Mouse (Mus musculus) hindbrain, embryonic 10.5 days (tissue): ENCODE measurements around the gene Slc7a4. TPM values are rescaled to one million over a fixed set of nuclear protein-coding genes. Genes with fewer than 3 reads are reported as not detected.
A peak's percentile ranks its signal among the peaks of the same experiment; 100 is the strongest.

Source experiments
- DNase-seq: peaks from one replicate; pipeline ENCODE4 v3.0.0-alpha.2; 2017; ENCODE audit warnings: low spot score
- H3K27ac ChIP-seq: fragments of 300-500 bp; sonication (generic); 2 replicates; pipeline ENCODE4 v1.5.1; 2016; ENCODE audit warnings: mild to moderate bottlenecking, moderate library complexity
- H3K27me3 ChIP-seq: fragments of 300-500 bp; sonication (generic); 2 replicates; pipeline ENCODE4 v1.6.1; 2016; ENCODE audit warnings: mild to moderate bottlenecking; ENCODE audit not compliant: poor library complexity, insufficient read depth, severe bottlenecking
- H3K36me3 ChIP-seq: fragments of 300-500 bp; sonication (generic); 2 replicates; pipeline ENCODE4 v1.6.1; 2016; ENCODE audit warnings: mild to moderate bottlenecking, moderate library complexity
- H3K4me1 ChIP-seq: fragments of 300-500 bp; sonication (generic); replicated peaks from 2 replicates; pipeline ENCODE4 v1.6.1; 2016; ENCODE audit warnings: mild to moderate bottlenecking
- H3K4me3 ChIP-seq: fragments of 300-500 bp; sonication (generic); 2 replicates; pipeline ENCODE4 v1.5.1; 2016; ENCODE audit warnings: mild to moderate bottlenecking, moderate library complexity
- H3K9me3 ChIP-seq: fragments of 300-500 bp; sonication (generic); 2 replicates; pipeline ENCODE4 v1.6.1; 2016; ENCODE audit warnings: mild to moderate bottlenecking, moderate library complexity
- WGBS: fragments of 180-500 bp; shearing (Covaris S2); methylation state at CpG from one replicate; pipeline ENCODE4 v1.1.7; 2016; 5-methylcytosine and 5-hydroxymethylcytosine counted together
- polyA plus RNA-seq: library from polyadenylated mRNA; unstranded; fragments of >200 nt; fragmentation: Nextera tagmentation; extraction: Ambion mirVana; gene quantifications from 2 replicates; pipeline ENCODE4 v1.2.1, GENCODE M21; 2016

Gene Slc7a4
- polyA plus RNA-seq, 1 experiment from 2014 or later: 3.1 TPM

DNA sequence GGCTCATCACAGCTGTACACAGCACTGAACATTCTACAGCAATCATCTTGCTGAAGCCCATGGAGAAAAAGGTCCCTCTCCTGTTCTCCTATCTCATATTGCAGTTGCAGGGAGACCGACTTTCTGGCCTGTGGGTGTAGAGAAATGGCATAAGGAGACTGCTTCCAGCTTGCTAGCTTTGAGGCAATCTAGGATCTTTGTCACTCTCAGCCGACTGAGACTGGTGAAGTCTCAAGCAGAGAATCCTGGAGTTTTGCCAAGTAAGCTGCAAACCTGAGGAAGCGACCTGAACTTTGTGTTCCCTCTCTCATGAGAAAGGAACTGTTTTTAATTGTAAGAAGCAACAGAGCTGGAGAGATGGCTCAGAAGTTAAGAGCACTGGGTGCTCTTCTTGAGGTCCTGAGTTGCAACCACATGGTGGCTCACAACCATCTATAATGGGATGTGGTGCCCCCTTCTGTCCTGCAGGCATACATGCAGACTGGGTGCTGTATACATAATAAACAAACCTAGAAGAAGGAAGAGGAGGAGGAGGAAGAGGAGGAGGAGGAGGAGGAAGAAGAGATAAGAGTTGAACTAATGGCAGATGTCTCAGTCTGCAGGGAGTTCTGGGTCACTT, 18.0 kb upstream of the Slc7a4 start:
- Histone ChIP-seq H3K4me3 (no peak overlapping the region), H3K36me3 (no peaks in the 10 kb centered on the region), H3K27me3 (no peaks in the 10 kb centered on the region), H3K4me1 (no peaks in the 10 kb centered on the region; the same call in 1 of the 2 replicates), H3K9me3 (no peaks in the 10 kb centered on the region), H3K27ac (no peak overlapping the region)
- WGBS: 68% methylated on average over 3 of the region's 3 CpGs
- DNase-seq: no peak

DNA sequence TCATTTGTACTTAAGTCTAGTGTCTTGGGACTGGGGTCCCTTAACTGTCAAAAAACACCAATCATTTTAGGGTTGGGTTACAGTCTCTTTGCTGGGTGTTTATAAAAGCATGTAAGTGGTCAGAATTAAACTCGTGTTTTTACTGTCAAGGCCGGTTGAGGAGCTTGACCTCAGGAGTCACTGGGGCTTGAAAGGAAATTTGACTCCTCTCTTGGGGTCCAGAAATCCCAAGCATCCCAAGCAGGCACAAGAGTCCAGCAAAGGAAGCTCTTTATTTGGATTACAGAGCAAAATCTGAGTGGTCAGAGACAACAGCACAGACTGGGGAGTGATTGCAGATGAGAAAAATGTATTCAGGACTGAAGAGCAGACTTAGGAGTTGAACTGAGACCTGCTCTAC, 7.7 kb upstream of the Slc7a4 start:
- Histone ChIP-seq H3K36me3 (no peaks in the 10 kb centered on the region), H3K4me3 (no peak overlapping the region), H3K4me1 (no peaks in the 10 kb centered on the region), H3K9me3 (peaks cover 7% of the 10 kb centered on the region), H3K27me3 (no peaks in the 10 kb centered on the region), H3K27ac (no peak overlapping the region)
- 39% methylated on average over 2 of the region's 2 CpGs for WGBS
- peak; percentile 20 for DNase-seq

DNA sequence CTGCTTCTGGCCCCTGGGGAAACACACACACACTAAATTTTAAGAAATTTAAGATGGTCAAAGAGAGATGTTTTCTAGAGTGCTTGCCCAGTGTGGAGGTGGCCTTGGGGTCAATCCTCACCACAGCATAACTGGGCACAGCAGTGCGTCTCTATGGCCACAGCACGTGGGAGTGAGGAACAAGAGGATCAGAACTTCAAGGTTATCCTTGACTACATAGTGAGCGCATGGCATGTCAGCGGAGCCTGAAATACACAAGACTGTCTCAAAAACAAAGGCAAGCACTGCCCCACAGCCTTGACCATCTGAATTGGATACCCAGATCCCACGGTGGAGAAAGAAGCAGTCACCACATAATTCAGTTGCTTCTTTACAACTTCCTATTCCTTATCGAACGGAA, 1.5 kb upstream of the Slc7a4 start:
- no peak overlapping the region for H3K4me3 ChIP-seq
- no peaks in the 10 kb centered on the region for H3K27me3 ChIP-seq
- WGBS: 84% methylated on average over 7 of the region's 7 CpGs
- H3K27ac ChIP-seq: no peak overlapping the region
- H3K4me1 ChIP-seq: no peaks in the 10 kb centered on the region
- DNase-seq: no peak
- peaks cover 7% of the 10 kb centered on the region for H3K9me3 ChIP-seq
- H3K36me3 ChIP-seq: no peaks in the 10 kb centered on the region

DNA sequence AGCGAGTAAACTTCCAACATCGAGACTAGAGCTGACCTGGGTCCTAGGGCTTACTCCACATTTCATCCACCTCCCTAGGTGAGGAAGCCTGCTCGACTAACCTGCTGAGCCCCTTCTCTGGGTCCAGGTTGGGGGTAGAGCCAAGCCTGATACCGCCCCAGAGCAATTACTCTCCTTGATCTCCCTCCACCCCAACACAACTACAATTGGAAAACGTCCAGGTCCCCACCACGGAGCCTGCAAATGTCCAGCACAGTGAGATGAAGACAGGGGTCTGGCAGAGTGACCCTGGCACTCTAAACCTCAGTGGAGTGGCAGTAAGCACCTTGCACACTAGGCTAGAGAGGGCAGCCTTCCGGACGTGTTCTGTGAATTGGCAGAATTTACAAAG, 6.2 kb downstream of the Slc7a4 start:
- Histone ChIP-seq H3K4me3 (peak overlapping the region; percentile 60), H3K36me3 (no peaks in the 10 kb centered on the region), H3K9me3 (no peaks in the 10 kb centered on the region), H3K27ac (peak overlapping the region; percentile 74; the same call in 1 of the 2 replicates), H3K27me3 (peaks cover 51% of the 10 kb centered on the region), H3K4me1 (peaks cover 11% of the 10 kb centered on the region)
- no peak for DNase-seq
- 17% methylated on average over 8 of the region's 8 CpGs for WGBS

DNA sequence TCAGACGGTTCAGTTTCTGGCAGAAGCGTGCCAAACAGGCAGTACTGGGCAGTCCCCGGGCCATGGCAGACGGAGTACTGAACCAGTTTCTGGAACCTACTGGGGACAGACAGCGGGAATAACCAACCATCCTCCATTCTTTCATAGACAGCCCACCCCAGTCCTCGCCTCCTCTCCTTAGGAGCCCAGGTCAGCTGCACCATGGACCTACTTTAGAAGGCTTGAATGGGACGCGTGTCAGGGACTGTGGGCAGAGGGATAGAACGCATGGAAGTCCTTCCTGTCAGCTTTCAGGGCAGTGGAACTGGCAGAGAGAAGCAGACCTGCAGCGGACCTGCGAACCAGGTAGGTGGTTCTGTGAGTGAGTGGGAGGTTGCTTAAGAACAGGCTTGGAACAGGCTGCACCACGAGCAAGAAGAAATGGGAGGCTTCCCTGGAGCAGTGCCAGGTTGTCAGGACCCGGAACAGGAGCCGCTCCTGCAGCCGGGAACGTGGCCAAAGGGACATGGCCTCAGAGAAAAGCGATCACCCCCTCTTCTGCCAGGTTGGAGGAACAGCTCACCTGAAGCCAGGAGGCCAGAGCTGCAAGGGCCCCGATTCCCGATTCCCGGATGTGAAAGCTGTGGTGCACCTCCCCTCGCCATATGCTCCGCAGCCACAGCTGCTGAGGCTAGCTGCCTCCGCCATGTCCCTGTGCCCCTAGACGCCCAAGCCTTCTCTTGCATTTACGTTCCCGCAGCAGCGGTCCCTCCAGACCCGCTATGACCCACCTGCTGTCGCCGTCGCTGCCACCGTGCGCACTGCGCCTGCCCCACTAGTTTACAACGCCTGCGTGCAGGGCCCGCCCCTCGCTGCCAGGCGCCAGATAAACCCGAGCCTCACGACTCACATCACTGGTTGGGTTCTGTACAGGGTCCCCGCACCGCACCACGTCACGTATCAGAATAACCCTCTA, 6.9 kb downstream of the Slc7a4 start:
- H3K27me3 ChIP-seq: peaks cover 51% of the 10 kb centered on the region
- 15% methylated on average over 45 of the region's 45 CpGs for WGBS
- H3K4me1 ChIP-seq: peaks cover 11% of the 10 kb centered on the region
- no peaks in the 10 kb centered on the region for H3K36me3 ChIP-seq
- peak; percentile 31 for DNase-seq
- peak overlapping the region; percentile 74 for H3K27ac ChIP-seq
- H3K4me3 ChIP-seq: peak overlapping the region; percentile 60
- no peaks in the 10 kb centered on the region for H3K9me3 ChIP-seq

DNA sequence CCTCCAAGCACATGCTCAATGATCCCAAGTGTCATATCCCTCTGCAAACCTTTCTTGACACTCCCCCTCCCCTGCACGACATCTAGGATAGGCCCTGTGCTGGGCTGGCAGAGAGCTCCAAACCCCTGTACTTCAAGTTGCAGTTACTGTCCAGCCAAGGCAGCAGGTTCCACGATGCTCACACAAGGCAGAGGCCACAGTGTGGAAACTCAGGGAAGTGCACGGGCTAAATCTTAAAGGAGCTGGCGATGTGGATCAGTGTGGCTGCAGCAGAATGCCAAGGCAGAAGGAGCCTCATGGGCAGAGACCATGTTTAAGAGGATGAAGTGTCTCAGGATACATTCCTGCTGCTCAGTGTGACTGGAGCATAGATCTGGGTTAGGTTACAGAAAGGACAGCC, 16.8 kb downstream of the Slc7a4 start:
- Histone ChIP-seq H3K27ac (no peak overlapping the region), H3K4me1 (peaks cover 17% of the 10 kb centered on the region), H3K27me3 (peaks cover 33% of the 10 kb centered on the region), H3K4me3 (no peak overlapping the region), H3K36me3 (no peaks in the 10 kb centered on the region), H3K9me3 (no peaks in the 10 kb centered on the region)
- DNase-seq: no peak
- 31% methylated on average over 4 of the region's 4 CpGs for WGBS

DNA sequence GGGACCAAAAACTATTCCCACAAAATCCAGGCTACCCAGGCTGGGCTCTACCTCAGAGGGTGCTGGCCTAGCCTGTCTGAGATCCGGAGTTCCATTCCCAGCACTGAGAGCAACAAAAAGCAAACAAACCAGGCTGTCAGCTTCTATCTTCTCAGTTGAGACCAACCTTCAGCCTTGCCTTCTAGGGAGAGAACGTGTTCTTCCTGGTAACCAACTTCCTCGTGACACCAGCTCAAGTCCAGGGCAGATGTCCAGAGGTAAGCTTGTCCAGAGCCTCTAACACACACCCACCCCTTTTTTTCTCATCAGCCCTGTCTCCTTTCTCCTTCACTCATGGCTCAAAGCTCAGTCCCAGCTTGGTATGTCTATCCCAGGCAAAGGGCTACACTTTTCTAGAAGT, 18.2 kb downstream of the Slc7a4 start:
- Histone ChIP-seq H3K9me3 (no peaks in the 10 kb centered on the region), H3K27ac (no peak overlapping the region), H3K36me3 (no peaks in the 10 kb centered on the region), H3K4me1 (peaks cover 31% of the 10 kb centered on the region), H3K4me3 (no peak overlapping the region), H3K27me3 (peaks cover 39% of the 10 kb centered on the region)
- no peak for DNase-seq
- 76% methylated on average over 3 of the region's 3 CpGs for WGBS

DNA sequence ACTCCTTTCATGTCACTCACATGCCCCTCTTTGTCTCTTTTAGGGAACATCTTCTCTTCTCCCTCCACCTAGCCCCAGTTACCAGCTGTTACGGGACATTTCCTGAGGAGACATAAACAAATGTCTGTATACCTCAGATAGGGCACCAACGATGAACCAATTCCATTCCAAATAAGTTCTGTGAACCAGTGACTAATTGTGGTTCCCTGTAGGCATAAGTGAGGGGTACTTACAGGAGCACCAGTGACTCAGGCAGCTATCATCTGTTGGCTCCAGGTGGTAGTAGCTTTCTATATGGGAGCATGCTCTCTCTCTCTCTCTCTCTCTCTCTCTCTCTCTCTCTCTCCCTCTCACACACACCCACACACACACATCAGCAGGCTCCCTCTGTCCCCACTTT, 18.8 kb downstream of the Slc7a4 start:
- no peak overlapping the region for H3K27ac ChIP-seq
- no peak overlapping the region for H3K4me3 ChIP-seq
- 81% methylated on average over 2 of the region's 2 CpGs for WGBS
- no peak for DNase-seq
- no peaks in the 10 kb centered on the region for H3K36me3 ChIP-seq
- H3K9me3 ChIP-seq: no peaks in the 10 kb centered on the region
- peaks cover 44% of the 10 kb centered on the region for H3K27me3 ChIP-seq
- H3K4me1 ChIP-seq: peaks cover 37% of the 10 kb centered on the region

DNA sequence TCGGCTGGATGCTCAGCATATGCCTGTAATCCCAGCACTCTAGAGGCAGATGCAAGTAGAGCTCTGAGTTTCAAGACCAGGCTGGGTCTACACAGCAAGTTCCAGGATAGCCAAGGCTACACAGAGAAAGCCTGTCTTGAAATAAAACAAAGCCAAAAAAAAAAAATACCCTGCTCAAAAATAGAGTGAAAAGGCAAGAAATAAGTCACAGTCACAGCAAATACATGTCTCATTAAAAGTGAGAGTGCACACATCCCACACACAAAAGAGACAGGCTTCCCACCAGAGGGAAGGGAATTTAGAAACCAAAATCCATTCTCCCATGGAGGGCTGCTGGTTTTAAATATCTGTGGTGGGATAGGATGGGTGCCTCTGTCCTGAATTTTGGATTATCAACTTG, 19.4 kb downstream of the Slc7a4 start:
- Histone ChIP-seq H3K9me3 (no peaks in the 10 kb centered on the region), H3K27ac (no peak overlapping the region), H3K4me1 (peaks cover 43% of the 10 kb centered on the region), H3K4me3 (no peak overlapping the region), H3K36me3 (no peaks in the 10 kb centered on the region), H3K27me3 (peaks cover 44% of the 10 kb centered on the region)
- DNase-seq: no peak
- 53% methylated on average over 1 of the region's 1 CpGs for WGBS

DNA sequence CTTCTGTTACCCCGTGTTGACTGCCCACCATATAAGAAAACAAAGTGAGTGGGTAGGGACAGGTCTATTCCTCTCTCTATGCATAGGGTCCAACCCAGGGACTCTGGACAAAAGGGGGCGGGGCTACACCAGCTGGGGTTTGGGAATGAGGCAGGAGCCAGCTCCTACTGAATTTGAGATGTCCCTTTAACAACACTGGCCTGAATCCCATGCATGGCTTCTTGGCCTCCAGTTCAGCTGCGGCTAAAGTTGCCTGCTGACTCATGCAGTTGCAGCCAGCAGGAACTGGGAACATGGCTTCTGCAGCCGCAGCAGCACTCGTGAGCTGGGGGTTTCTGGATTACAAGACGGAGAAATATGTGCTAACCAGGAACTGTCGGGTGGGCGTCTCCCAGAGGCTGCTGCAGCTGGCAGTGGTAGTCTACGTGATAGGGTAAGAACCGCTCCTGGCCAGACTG, 21.2 kb downstream of the Slc7a4 start, which contains the start of gene P2rx6:
Gene P2rx6, plus strand, starts transcription at position 135 of the 458 bp plus-strand sequence.
- 1% methylated on average over 10 of the region's 10 CpGs for WGBS
- H3K36me3 ChIP-seq: no peaks in the 10 kb centered on the region
- H3K9me3 ChIP-seq: no peaks in the 10 kb centered on the region
- H3K4me1 ChIP-seq: peaks cover 51% of the 10 kb centered on the region
- peak; percentile 73 for DNase-seq
- H3K27ac ChIP-seq: peak within 1 kb of the TSS; percentile 73
- peak within 1 kb of the TSS; percentile 48 for H3K4me3 ChIP-seq
- H3K27me3 ChIP-seq: peaks cover 52% of the 10 kb centered on the region

DNA sequence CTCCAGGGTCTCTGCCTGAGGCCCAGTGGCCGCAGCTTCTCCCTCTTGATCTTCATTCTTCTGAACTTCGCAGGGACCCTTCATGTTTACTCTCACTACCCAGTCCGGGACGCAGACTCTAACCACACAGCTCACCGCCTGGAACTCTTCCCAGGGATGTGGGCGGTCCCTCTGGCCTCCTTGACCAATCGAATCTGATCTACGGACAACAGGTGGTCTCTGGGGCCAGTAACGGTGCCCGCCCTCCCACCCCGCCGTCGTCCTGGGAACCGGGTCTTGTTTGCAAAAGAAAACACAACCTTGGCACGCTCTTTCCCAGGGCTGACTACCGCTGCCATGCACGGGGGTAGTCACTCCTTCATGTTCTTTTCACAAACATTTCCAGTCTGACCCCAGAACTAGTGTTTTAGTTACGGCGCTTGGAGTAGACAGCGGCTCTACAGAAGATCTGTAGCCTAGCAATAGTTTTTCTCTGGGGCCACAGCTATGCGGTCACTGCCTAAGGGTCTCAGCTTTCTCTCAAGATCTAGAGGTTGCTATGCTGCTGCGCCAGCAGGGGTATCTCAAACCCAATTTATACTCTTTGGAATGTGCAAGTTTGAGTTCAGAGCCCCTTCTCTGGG, 21.8 kb downstream of the Slc7a4 start, which contains the start of gene Lrrc74b:
Gene Lrrc74b, minus strand, starts transcription at position 120 of the 623 bp plus-strand sequence.
- WGBS: under 1% methylated on average over 22 of the region's 22 CpGs
- peak; percentile 85 for DNase-seq
- H3K27me3 ChIP-seq: peaks cover 53% of the 10 kb centered on the region
- H3K27ac ChIP-seq: peak within 1 kb of the TSS; percentile 73
- H3K9me3 ChIP-seq: no peaks in the 10 kb centered on the region
- H3K36me3 ChIP-seq: no peaks in the 10 kb centered on the region
- peaks cover 51% of the 10 kb centered on the region for H3K4me1 ChIP-seq
- H3K4me3 ChIP-seq: peak within 1 kb of the TSS; percentile 48

DNA sequence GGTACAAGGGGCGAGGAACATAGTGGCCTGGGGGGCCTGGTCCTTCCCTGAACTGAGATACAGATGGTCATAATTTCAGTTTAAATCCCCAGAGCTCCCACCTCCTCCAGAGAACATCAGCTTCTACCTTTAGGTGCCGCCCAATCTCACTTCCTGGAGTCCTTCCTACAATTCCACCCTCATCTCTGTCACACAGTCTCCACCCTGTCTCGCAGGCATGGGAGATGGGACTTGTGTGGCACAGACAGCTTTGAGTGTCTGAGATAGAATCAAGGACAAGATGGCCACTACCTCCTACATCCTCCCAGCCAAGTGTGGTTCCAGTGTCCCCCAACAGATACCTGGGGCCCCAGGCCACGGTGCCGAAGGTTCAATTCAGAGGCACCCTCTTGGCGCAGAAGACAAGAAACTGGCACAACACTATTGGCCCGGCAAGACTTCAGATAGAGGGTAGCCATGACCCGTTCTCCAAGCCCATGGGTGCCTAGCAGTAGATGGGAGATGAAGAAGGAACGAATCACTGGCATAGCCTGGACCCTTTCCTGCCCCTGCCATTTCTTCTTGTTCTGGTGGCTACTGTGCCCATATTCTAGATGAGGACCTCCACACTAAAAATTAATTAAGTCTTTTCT, 23.5 kb downstream of the Slc7a4 start:
- Histone ChIP-seq H3K4me1 (peaks cover 67% of the 10 kb centered on the region), H3K9me3 (no peaks in the 10 kb centered on the region), H3K27me3 (peaks cover 50% of the 10 kb centered on the region), H3K36me3 (no peaks in the 10 kb centered on the region), H3K4me3 (peak overlapping the region; percentile 40), H3K27ac (peak overlapping the region; percentile 88)
- no peak for DNase-seq
- 60% methylated on average over 9 of the region's 9 CpGs for WGBS
